Mouse (Mus musculus) c-Kit-positive CD71-positive TER-119-negative erythroid progenitor cells, embryonic 14.5 days (primary cell): ENCODE data around the gene Nt5c2.
A peak's percentile ranks its signal among the peaks of the same experiment; 100 is the strongest.

ENCODE experiments used
- DNase-seq: peaks from one replicate; pipeline ENCODE4 v3.0.0-alpha.2; 2013; ENCODE audit warnings: low read depth

Gene Nt5c2

DNA sequence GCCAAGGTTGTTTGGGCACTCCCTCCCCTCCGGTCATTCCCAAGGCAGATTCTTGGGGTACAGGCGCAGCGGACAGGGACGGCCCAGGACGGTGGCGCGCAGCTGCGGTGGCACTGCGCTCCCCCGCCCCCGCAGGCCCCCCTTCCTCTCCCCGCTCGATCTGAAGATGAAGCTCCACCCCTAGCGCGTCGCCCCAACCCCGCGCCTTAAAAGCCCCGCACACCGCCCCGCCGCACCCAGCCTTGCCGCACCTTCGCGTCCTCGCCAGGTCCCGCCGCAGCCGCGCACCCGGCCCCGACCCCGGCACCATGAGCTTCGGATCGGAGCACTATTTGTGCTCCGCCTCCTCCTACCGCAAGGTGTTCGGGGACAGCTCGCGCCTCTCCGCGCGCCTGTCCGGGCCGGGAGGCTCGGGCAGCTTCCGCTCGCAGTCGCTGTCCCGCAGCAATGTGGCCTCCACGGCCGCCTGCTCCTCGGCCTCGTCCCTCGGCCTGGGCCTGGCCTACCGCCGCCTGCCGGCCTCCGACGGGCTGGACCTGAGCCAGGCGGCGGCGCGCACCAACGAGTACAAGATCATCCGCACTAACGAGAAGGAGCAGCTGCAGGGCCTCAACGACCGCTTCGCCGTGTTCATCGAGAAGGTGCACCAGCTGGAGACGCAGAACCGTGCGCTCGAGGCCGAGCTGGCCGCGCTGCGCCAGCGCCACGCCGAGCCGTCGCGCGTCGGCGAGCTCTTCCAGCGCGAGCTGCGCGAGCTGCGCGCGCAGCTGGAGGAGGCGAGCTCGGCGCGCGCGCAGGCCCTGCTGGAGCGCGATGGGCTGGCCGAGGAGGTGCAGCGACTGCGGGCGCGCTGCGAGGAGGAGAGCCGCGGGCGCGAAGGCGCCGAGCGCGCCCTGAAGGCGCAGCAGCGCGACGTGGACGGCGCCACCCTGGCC is at the start of gene Nt5c2, which contains the start of gene Ina:
Nt5c2 (minus strand) TSS at position 707 of the 935 bp plus-strand sequence.
Ina (plus strand) TSS at position 252 of the 935 bp plus-strand sequence.
- no peak for DNase-seq

DNA sequence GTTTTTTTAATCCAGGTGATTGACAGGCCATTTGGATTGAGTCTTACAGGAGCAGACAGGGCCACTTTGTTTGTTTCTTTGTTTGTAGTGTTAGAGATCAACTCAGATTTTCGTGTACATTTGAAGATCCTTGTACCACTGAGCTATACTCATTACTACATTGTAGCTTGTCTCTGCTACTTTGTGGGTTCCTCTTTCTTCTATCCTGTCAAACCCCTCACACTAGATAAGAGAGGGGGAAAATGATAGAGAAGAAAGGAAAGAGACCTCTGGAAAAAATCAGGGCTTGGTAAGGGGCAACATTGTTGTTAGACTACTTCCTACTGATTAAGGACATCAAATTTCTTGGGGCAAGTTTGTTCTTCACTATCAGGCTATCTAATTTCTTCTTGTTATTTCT is 42.7 kb upstream of the Nt5c2 start:
- no peak for DNase-seq

DNA sequence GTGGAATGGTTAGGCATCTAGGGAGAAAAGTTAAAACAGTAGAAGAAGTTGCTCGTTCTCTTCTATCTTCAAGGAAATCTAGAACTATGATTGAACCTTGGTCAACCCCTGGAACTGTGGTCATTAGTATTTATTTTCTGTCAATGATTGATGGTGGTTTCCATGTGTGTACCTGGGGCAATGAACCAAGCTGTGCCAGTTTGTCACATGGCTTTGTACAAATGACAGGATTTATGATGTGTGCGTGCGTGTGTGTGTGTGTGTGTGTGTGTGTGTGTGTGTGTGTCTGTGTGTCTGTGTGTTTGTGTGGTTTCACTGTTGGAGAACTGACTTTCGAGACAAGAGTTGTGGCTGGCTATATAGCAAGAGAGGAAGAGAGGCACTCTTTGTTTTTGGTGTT is 38.5 kb upstream of the Nt5c2 start:
- DNase-seq: no peak

DNA sequence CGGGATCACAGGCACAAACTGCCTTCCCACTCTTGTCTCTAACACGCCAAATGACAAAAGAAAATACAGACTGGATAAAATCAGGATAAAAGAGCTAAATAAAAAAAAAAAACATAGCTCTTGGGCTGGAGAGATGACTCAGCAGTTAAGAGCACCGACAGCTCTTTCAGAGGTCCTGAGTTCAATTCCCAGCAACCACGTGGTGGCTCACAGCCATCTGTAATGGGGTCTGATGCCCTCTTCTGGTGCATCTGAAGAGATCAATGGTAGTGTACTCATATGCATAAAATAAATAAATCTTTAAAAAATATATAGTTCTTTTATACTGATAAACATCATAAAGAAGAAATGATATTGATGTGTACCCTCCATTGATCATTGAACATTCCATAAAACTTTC is 38.0 kb upstream of the Nt5c2 start:
- no peak for DNase-seq

DNA sequence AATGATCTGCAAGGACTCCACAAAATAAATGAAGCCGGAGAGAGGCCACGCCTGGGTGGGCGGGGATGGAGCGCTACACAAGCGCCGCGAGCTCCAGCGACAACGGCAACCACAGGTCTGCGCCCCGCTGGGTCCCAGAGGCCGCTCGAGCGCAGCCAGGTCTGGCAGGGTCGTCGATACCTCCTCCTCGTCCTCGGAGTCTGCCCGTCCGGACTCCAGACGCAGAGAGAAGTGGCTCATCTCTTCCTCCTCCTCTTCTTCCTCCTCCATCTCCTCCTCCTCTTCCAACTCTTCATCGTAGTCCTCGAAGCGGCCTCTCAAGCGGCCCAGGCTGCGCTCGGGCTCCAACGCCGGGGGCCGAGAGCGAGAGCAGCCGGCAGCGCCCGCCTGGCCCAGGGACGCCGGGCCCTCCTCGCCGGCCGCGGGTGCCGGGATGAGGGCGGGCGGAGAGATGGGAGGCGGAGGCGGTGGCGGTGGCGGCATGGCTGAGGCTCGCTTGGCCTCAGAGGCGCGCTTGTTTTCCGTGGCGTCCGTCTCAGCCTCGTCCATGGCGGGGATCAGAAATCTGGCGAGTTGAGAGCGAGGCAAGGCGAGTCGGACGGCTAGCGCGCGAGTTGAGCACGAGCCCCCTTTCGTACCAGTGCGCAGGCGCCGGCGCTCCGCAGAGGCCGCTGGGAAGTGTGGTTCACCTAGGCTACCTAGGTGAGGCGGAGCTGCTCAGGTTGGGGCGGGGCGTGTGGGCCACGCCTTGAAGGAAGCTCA is 35.5 kb upstream of the Nt5c2 start, which contains the start of gene Pcgf6:
Pcgf6 (minus strand) TSS at position 636 of the 762 bp plus-strand sequence.
- peak; percentile 72 for DNase-seq

DNA sequence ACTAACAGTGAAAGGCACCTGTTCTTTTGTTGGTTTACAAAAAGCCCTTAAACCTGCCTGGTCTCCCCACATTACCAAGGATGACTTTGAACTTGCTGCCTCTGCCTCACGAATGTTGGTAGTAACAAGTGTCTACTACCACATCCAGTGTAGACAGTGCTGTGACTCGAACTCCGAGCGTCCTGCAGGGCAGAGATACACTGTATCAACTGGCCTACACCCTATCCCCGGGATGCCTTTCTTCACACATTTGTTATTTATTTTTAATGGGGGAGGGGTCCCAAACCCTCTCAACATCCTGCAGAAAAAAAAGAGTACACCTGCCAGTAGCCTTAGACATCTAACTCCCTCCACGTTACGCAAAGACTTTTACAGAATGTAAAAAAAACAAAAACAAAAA is 34.9 kb upstream of the Nt5c2 start:
- DNase-seq: no peak

DNA sequence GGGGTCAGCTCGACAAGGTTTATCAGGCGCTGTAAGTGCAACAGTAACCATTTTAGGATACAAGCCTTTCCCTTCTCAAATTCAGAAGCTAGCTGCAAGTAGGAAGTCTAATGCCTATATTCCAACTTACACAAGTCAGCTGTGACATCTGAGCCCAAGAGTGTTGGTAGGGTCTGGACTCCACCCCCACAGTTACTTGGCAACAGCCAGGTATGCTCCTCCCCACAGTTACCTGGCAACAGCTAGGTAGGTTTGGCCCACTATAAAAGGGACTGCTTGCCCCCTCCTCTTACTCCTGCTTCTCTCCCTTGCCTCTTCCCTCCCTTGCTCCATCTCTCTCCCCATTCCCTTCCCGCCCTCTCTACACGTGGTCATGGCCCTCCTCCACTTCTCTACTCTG is 34.1 kb upstream of the Nt5c2 start:
- no peak for DNase-seq

DNA sequence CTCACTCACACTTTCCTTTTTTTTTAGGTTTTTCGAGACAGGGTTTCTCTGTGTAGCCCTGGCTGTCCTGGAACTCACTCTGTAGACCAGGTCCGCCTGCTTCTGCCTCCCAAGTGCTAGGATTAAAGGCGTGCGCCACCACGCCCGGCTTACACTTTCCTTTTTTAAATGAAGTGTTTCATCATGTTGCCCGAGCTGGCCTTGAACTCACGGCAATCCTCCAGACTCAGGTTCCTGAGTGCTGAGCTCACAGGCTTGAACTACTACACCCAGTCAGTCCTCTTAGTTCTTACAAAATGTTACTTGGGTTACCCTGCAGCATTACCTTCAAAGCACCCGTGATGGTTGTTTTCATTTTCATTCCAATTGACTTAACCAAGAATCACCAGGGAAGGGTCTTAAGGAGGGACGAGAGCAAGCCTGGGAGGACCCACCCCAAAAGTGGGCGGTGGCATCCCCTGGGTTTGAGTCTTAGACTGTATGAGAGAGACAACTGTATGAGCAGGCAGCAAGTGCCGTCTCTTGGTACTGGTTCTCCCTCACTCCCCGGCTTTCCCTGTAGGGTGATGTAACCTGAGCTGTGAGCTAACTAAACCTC is 32.4 kb upstream of the Nt5c2 start:
- no peak for DNase-seq

DNA sequence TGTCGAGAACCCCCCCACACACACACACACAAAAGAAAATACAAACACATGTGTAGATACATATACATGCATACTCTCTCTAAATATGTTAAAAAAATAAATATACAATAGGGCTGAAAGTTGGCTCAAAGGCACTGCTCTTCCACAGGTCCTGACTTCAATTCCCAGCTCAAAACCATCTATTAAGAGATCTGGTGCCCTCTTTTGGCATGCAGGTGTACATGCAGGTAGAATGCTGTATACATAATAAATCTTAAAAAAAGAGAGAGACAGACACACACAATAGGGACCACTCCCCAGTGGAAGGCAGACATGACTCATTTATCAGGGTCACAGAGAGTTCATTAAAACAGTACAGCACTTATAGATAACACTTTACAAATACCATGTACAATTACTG is 31.4 kb upstream of the Nt5c2 start:
- DNase-seq: no peak

DNA sequence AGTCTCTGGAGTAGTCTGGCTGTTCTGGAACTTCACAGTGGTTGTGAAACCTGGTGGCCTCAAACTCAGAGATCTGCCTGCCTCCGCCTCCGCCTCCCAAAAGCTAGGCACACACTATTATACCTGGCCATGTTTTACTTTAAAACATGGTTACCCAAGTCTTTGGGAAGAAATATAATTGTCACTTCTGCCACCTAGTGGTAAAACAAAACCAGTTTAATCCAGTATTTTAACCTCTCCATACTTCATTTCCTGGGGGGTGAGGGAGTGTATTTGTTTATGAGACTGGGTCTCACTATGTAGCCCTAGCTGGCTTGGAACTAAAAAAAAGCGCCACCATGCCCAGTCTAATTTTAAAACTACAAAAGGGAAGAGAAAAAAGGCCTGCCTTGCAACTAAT is 28.7 kb upstream of the Nt5c2 start:
- no peak for DNase-seq

DNA sequence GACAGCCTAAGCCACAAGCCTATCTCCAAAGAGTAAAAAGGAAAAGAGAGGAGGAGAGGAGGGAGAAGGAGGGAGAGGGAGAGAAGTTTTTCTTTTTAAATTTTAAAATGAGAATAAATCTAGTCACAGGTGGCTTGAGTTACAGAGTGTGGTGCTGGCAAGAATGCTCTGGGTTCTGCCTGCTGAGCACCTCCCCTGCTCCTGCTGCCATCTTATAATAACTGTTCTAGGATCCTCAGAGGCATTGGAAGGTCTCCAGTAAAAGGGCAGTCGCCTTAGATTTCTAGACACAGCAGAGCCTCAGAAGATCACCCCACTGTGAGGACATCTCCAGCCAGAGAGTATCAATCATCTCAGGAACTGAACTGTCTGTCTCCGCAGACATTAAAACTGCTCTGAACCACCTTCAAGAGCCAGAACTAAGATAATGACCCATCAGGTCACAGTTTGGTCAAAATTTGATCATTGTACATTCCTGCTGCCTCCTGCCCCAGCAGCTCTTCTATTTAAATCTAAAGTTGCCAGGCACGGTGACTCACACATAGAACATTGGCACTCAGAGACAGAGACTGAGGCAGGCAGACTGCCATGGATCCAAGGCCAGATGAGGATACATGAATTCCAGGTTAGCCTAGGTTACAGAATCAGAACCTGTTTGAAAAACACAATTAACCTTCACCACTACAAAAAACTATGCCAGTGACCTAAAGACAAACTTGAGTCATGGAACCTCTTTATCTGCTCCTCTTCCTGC is 25.9 kb upstream of the Nt5c2 start:
- DNase-seq: no peak

DNA sequence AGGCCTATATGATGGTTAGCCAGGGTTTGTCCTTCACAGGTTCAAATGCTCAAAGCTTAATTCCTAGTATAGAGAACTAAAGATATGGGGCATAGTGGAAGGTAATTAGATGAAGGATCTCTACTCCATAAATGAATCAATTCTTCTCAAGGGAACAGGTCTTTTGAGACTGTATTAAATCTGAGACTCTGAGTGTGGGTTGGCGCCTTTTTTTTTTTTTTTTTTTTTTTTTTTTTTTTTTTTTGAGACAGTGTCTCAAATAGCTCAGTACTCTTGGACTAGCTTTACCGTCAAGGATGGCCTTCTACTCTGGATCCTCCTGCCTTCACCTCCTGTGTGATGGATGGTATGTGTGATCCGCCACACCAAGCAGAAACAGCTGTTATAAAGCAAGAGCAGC is 21.6 kb upstream of the Nt5c2 start:
- no peak for DNase-seq

DNA sequence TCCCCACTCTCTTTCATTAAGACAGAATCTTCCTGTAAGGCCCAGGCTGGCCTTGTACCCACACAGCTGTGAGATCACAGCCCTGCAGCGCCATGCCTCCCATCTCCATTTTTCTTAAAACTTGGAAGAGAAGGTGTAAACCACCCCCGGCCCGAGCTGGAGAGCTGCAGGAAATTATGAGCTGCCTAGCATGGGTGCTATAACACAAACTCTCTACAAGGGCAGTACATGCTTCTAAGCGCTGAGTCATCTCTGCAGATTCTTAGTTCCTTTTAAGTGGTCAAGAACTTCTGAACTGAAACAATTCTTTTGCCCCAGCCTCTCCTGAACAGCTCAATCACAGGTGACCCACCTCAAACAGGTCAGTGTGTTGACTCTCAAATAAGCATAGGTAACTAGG is 20.0 kb upstream of the Nt5c2 start:
- DNase-seq: no peak

DNA sequence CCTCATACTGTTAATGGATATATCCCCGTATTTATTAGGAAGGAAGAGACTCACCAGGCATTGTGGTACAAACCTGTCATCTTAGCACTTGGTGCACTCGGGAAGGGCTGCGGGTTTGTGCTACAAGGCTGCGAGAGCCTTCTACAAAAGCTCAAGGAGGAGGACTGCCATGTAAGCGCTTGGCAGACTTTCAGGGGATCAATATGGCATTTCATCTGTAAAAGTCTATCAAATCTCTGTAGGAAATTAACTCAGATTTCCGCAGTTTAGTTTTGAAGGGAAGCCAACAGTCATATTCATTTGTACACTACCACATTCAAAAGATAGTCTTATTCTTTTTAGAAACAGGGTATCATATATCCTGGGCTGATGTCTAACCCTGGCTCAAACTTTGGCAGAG is 16.8 kb upstream of the Nt5c2 start:
- no peak for DNase-seq

DNA sequence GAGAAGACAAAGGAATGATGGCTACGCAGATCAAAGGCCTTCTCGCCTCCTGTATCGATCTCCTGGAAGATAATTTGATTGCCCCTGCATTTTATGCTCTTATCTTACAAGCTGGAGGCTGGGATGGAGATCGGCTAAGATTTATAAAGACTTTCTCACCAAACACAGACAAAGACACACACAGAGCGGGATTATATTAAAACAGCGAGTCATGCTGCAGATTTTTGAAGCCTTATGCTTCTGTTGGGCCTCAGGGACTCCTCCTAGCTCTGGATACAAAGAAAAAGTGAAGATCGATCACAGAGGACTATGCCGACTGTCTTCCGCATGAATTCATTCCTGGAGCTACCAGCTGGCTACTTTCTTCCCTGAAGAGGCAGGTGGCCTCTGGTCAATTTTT is 14.8 kb upstream of the Nt5c2 start:
- no peak for DNase-seq

DNA sequence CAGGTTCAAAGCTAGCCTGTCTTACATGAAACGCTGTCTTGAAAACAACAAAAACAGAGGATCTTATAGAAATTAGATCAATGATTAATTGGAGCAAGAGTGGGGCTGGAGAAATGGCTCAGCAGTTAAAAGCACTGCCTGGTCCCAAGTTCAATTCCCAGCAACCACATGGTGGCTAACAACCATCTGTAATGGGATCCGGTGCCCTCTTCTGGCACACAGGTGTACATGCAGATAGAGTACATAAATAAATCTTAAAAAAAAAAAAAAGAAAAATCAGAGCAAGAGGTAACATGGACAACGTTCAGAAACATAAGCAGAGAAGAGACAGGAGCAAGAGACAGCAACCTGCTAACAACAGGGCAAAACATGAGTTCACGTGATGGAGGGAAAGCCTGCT is 11.6 kb upstream of the Nt5c2 start:
- no peak for DNase-seq

DNA sequence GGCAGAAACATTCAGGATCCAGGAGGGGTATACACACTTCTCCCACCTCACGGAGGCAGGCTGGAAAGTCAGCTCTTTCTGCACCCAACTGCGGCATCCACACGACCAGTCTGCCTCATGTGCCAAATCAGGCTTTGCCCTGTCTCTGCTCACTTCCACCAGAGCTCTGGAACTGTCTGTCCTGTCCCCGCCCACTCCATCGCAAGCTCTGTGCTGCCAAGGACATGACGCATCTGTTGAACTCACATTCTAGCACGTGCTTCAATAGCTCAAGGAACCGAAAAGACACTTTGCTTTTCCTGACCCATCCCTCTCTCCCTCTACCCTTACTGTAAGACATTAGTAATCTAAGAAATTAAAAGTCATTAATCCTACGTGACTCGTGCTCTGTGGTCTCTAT is 10.0 kb upstream of the Nt5c2 start:
- DNase-seq: no peak

DNA sequence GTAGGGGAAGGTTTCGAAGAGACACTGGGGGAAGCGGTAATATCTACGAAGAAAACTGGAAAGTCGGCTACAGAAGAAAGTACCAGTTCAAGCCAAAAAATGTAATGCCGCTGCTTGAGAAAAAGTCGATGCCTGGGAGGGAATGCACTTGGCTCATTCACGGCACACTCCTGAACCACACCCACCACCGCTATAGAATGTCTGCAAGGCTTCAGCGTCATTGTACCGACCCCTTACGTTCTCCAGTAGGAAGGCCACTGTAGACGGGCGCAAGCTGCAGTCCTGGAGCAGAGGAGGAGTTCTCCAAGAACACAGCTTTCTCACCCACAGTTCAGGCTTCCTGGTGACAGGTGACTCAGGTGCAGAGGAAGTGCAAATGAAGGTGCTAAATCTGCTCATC is 8.6 kb upstream of the Nt5c2 start:
- no peak for DNase-seq

DNA sequence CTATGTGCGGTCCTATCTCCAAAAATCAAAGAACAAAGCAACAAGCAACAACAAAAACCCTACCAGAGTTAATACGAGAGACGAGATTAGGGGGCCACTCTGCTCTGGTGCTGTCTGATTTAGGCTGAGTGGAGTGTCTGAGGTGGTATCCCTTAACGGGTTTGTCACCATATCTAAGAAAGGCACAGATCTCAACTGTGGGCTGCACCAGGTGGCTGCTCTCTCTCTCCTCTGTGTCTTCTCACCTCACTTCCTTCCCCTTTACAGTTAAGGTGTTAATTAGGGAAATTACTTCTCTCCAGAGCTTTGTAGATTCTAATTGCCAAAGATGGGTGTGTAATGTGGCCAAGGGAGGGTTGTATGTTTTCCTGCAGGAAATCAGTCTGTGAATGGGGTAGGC is 7.8 kb upstream of the Nt5c2 start:
- DNase-seq: no peak

DNA sequence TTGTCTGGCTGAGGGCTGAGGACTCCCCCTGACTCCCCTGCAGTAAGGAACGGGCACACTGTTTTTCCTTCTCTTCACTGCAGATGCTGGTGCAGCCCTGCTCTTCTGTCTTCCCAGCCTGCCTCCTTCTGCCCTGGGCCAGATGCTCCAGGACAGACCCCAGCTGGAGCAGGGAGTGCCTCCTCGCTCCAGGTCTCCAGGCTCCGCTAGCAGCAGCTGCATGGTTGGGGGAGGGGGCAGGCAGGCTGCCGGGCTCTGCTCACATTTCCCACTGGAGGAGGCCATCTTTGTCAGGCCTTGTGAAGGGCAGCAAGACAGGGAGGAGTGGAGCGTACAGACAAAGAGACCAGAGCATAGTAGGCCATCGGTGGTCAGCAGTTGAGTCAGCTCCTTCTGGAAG is 4.4 kb upstream of the Nt5c2 start:
- no peak for DNase-seq

DNA sequence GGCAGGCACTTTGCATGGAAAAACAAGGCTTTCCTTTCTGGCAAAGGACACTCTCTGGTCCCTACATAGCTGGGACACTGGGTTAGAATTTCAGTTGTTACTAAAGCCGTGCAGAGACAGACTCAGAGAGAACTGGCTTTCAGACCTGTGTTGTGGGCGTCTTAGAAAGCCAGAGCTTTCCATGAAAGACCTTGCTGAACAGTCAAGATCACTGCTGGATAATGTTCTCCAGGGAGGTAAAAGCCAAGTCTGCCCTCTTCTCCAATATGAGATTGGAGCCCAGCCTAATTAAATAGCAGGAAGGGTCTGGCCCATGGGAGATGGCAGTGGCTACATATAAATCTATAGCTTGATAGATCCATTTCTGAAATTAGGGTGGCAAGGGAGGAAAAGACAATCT is 3.4 kb upstream of the Nt5c2 start:
- DNase-seq: no peak

DNA sequence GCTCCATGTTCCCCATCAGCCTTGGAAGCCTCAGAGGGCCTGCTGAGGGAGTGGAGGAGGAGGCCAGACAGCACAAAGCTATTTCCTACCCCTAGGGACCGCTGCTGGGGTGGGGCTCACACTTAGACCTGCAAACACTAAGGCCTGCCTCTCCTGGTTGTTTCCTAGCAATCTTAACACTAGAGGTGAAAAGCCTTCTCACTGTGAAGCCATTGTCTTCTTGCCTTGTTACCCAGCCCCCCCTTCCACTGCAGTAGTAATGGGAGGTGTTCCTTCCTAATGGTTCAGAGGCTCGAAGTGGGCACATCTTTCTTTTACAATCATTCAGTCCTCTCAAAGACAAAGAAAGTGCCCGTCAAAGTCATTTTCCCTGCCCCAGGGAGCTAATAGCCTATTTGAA is 2.9 kb upstream of the Nt5c2 start:
- no peak for DNase-seq
